Mouse (Mus musculus): Measurements from ENCODE around the gene Agpat3.
A peak's percentile ranks its signal among the peaks of the same experiment; 100 is the strongest.

Agpat3 gene

DNA sequence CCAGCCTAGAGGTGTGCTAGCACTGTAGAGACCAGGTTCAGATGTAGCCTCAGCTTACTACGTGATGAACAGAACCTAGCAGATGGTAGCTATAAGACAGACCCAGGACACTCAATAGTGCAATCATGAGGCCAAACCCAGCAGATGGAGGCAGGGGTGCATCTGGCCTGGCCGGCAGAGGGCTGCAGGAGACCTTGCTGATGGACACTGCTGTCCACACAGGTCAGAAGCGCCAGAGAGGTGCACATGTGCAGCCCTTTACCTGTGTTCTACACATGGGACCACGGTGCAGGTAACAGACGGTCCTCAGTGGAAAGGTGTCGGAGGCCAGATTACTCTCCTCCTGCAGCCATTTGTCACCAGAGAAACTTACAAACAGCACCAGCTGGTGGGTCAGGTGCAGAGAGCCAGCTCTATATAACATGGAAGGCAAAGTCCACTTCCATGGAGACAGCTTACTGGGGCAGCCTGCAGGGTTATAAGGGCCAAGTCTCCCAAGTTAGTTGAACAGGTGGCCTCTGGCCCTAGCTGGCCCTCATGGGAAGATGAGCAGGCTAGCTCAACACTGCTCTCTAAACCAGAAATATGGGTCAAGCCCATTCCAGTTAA is 27.6 kb downstream of the Agpat3 start:
- DNase-seq (ENCODE audit: low spot score in 2 of 2) = no peak

- DNase-seq (ENCODE audit: low spot score in 2 of 2) = no peak
Observed at GRCm38 (mm10) chr10:78323214-78323880, 28.9 kb downstream of the Agpat3 start.

DNA sequence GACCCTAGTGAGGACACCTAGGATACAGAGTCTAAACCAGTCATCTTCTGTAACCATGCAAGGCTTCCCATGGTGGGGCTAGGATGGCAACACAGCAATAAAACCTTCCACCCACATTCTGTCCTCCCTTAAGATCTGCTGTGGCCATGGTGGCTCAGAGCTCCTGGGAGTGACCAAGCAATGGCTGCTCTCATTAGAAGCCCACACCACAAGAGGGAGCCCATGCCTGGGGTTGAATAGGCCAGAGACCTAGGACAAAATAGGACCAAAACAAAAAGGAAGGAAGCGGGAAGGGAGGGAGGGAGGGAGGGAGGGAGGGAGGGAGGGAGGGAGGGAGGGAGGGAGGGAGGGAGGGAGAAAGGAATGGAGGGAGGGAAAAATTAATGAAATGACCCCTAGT is 29.5 kb downstream of the Agpat3 start:
- peak in 1 of 2 experiments; percentile 50 for DNase-seq (ENCODE audit: low spot score in 2 of 2)

DNA sequence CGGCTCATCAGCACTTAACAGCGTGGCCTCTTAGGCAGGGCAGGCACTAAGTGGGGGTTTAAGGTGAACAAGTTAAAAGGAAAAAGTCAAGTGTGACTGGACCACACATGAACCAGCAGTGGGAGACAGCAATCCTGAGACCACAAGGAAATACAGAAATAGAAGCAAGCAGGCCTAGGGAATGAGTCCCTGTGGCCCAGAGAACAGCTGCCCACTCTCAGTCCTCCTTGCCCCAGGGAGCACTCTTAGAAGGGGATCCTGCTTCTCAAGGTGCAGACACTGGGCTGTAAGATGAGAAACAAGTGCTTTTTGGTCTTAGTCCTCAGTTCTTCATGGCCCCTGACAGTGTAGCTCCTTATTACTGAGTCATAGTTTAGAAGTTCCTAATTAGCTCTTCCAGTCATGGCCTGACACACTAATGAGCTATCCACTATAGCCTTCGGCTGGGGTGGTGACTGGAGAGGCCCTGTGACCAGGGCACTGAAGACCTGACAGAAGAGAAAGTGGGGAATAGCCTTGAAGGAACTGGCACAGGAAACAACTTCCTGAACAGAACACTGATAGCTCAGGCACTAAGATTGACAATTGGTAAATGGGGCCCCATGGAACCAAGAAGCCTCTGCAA is 31.0 kb downstream of the Agpat3 start:
- DNase-seq (ENCODE audit: low spot score in 2 of 2) = no peak

DNA sequence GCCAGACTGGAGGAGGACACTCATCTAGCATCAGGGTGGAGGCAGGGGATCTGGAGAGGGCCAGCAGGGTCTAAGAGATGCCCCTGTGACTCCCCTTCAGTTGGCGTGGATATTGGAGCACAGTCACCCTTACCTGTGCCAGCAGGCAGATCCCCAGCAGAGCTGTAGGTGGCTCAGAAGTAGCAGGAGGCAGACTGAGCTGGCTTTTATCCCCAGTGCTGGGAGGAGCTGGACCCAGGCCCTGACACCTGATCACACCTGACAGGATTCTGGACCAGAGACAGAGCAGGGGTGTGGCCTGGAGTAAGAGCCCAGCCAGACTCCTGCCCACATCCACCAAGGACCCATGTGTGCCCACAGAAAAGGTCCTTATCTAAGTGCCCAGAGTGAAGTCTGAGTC is 31.8 kb downstream of the Agpat3 start:
- DNase-seq (ENCODE audit: low spot score in 2 of 2) = no peak

DNA sequence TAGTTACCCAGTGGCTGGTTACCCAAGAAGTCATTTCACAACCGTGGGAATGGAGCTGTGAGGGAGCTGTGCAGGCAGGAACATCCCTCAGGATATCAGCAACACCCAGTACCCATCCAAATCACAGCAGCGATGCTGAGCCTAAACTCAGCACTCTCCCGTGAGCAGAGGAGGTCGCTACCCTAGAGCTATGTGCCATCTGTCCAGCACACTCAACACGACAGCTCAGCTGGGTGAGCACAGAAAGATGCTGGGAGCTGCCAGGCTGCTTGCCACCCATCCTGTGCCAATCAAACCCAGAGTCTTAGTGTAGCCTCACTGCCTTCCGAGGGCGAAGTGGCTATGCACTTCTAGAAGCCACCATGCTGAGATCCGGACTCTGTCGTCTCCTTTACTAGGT is 32.3 kb downstream of the Agpat3 start:
- no peak for DNase-seq (ENCODE audit: low spot score in 2 of 2)

GRCm38 (mm10) chr10:78317270-78317923 is 34.9 kb downstream of the Agpat3 start:
- DNase-seq (ENCODE audit: low spot score in 2 of 2) = no peak

GRCm38 (mm10) chr10:78316228-78317087 is 35.8 kb downstream of the Agpat3 start:
- DNase-seq (ENCODE audit: low spot score in 2 of 2) = no peak

- no peak for DNase-seq (ENCODE audit: low spot score in 2 of 2)
Observed at GRCm38 (mm10) chr10:78315145-78315544, 37.1 kb downstream of the Agpat3 start.

GRCm38 (mm10) chr10:78311886-78312635 is 40.2 kb downstream of the Agpat3 start:
- peak in 1 of 2 experiments; percentile 29 for DNase-seq (ENCODE audit: low spot score in 2 of 2)

DNA sequence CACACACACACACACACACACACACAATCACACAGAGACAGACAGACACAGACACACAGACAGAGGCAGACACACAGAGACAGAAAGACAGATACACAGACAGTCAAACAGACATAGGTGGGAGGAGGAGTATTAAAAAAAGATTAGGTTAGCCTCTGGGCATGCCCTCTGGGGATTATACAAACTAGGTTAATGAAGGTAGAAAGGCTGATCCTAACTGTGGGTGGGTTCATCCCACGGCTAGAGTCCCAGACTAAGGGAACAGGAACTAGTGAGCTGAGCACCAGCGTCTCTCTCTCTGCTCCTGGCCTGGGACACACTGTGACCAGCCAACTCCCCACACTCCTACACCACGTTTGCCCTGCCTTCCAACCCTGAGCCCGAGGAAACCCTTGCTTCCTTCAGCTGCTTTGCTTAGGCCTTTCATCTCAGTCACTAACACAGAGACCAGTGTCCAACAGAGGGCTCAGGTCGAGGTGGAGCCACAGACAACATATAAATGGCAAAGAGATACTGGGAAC is 41.5 kb downstream of the Agpat3 start:
- no peak for DNase-seq (ENCODE audit: low spot score in 2 of 2)

DNA sequence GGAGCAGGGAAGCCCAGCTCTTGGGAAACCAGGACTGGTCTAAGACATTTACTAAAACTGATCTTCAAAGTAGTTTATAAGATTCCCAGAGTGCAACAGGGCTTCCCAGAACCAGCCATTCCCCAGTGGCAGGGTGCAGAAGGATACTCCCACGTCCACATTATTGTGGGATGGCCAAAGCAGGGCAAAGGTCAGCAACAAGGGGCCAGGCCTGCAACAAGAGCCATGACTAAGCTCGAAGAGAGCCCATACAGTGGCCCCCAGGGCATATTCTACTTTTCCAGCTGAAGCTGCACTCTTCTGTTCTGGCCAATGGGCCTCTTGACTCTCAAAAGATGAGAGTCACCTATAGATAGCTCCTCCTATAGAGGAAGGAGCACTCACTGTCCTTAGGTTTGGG is 43.7 kb downstream of the Agpat3 start:
- DNase-seq (ENCODE audit: low spot score in 2 of 2) = no peak

- no peak for DNase-seq (ENCODE audit: low spot score in 2 of 2)
Observed at GRCm38 (mm10) chr10:78307391-78307790, 44.9 kb downstream of the Agpat3 start.

DNA sequence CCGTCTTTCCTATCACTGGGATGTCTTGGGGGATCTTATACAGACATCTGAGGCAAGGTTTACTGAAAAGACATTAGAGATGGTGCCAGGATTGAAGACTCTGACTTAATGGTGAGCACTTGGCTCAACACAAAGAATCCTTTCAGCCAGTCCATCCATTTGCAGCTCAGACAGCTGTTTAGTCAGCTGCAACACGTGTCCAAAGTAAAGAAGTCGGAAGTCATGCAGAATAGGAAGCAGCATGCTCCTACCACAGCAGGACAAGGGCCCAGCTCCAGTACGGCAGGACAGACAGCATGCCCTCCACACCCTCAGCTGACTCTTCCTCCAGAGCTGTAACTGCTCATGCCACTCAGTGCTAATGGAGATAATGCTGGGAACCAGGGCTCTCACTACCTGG is 46.3 kb downstream of the Agpat3 start:
- DNase-seq (ENCODE audit: low spot score in 2 of 2) = no peak

DNA sequence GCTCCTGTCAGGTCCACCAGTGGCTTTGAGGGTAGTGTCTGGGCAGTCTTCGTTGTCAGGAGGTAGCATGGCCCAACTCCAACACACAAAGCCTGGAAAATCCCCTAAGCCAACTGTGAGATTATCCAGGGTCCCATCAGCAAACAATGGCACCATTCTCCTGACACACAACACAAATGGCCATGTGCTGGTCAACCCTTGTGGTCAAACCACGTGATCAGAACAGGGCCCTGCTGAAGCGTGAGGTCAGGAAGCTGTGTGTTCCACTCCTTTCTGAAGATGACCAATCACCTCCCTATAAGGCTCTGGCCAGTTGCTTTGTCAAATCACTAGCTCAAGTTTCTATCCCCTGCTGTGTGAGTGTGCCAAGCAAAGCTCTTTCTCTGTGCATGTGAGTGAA is 47.3 kb downstream of the Agpat3 start:
- no peak for DNase-seq (ENCODE audit: low spot score in 2 of 2)

GRCm38 (mm10) chr10:78303675-78304074 is 48.6 kb downstream of the Agpat3 start:
- peak in 1 of 2 experiments; percentile 42 for DNase-seq (ENCODE audit: low spot score in 2 of 2)

DNA sequence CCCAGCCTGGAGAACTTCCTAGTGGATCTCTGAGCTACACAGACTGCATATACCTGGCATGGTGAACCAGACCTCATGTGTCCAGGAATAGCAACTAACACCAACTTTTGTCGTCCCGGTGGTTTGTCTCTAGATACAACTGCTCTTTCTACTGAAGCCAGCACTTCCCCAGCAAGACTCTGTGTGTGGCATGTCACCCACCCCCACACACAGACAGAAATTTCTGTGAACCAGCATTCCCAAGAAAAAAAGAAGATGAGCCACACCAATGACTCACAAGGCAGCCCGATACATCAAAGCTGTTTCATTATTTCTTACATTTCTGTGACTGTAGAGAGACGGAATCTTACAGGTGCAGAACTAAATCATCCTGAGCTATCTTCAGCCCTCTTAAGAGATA is 52.2 kb downstream of the Agpat3 start:
- DNase-seq (ENCODE audit: low spot score in 2 of 2) = no peak

GRCm38 (mm10) chr10:78298651-78299644 is 53.3 kb downstream of the Agpat3 start:
- no peak for DNase-seq (ENCODE audit: low spot score in 2 of 2)

All from spleen, postnatal 10 days (tissue).